Mouse (Mus musculus): Measurements from ENCODE around the gene Smim17. TPM values are rescaled to one million over a fixed set of nuclear protein-coding genes. Genes with fewer than 3 reads are reported as not detected.
"Not testable (repeated sequence)": the region's sequence is repeated elsewhere in the genome, so short reads cannot be mapped to it uniquely, and the experiment has no call there.

Gene Smim17
- polyA plus RNA-seq, 1 experiment = 19.1 TPM

DNA sequence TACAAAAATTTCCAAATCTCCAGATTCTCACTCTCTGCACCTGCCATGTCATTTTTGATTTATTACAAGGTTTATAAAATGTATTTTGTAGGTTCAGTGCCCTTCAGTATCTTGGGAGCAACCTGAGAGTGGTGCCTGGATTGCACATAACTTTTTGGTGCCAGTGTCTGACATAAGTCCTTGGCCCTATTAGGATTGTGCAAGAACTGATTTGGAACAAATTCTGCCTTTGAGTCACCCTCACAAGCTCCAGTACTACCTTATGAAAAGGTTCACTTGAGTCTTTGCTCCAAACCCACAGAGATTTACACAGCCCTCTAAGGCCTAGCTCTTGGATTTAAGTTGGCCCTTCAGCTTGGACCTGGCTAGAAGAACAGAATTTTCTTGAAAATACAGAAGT, 68.4 kb downstream of the Smim17 start, which contains the start of gene Olfr1346:
Olfr1346 (plus strand) TSS at position 151 of the 400 bp plus-strand sequence.
- no peak within 1 kb of the TSS for H3K27ac ChIP-seq (ENCODE audit: insufficient read depth, low read length)

DNA sequence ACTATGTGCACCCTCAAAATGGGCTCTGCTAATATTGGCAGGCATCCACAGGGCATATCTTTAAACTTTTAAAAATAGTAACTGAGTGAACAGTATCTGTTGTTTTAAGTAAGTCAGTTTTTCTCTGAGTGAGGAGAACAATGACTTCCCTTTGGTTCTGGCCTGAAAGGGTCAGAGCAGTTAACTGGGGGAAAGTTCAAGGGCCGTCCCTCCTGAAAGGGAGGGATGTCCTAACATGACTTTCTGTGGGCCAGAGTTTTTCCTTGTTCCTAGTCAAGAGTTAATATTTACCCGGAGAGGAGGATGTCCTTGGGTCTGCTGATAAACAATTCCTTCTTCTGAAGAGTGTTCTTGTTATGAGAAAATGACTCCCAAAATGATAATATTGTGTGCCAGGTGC, 79.1 kb downstream of the Smim17 start:
- WGBS = 68% methylated on average over 2 of the region's 2 CpGs
- H3K4me3 ChIP-seq (replicated peaks; ENCODE audit: insufficient read depth, low read depth, low read length); H3K27me3 ChIP-seq (ENCODE audit: control insufficient read depth, insufficient read depth, low read length); H3K4me1 ChIP-seq (ENCODE audit: control insufficient read depth, insufficient read depth, low read length); H3K27ac ChIP-seq (ENCODE audit: insufficient read depth, low read length); DNase-seq: not testable (repeated sequence)

More for the DNA sequence above, 68.4 kb downstream of the Smim17 start, which contains the start of gene Olfr1346:
- DNase-seq = no peak
- TF ChIP-seq CTCF (IDR thresholded peaks at IDR 0.05; ENCODE audit: borderline replicate concordance, insufficient read depth, low read depth, low read length) (no peak), POLR2A (IDR thresholded peaks at IDR 0.05; ENCODE audit: borderline replicate concordance, insufficient read depth, low read length) (no peak)
- no peaks in the 10 kb centered on the region for H3K27me3 ChIP-seq (ENCODE audit: control insufficient read depth, insufficient read depth, low read length)
- no peaks in the 10 kb centered on the region for H3K4me1 ChIP-seq (ENCODE audit: control insufficient read depth, insufficient read depth, low read length)
- no peak within 1 kb of the TSS for H3K4me3 ChIP-seq (replicated peaks; ENCODE audit: insufficient read depth, low read depth, low read length)

Other genes with a start within 250 kb of the Smim17 start
- 45.2 and 45.9 TPM in 2 replicates for gene Zfp787, start 242.7 kb upstream of the Smim17 start, polyA plus RNA-seq (2012; rRNA removed)
- gene Zfp444, start 226.5 kb upstream of the Smim17 start, polyA plus RNA-seq (2012; rRNA removed) = 52.0 and 52.2 TPM in 2 replicates
- not detected in 2 replicates for gene Galp, start 201.6 kb upstream of the Smim17 start, polyA plus RNA-seq (2012; rRNA removed)
- not detected in 2 replicates for gene Zscan5b, start 176.4 kb upstream of the Smim17 start, polyA plus RNA-seq (2012; rRNA removed)
- not detected in 2 replicates for gene Epp13, start 146.0 kb upstream of the Smim17 start, polyA plus RNA-seq (2012; rRNA removed)
- gene Zfp667, start 112.1 kb upstream of the Smim17 start, polyA plus RNA-seq (2012; rRNA removed) = 7.9 and 8.8 TPM in 2 replicates
- 5.6 and 6.9 TPM in 2 replicates for gene Zfp583, start 67.4 kb upstream of the Smim17 start, polyA plus RNA-seq (2012; rRNA removed)
- 3.0 and 3.2 TPM in 2 replicates for gene Gm3854, start 55.0 kb upstream of the Smim17 start, polyA plus RNA-seq (2012; rRNA removed)
- gene Zfp78, start 35.4 kb upstream of the Smim17 start, polyA plus RNA-seq (2012; rRNA removed) = 4.7 and 5.6 TPM in 2 replicates
- gene Zfp28, start 15.4 kb upstream of the Smim17 start, polyA plus RNA-seq (2012; rRNA removed) = 8.7 and 9.4 TPM in 2 replicates
- gene Gm20715, start 11.6 kb downstream of the Smim17 start, polyA plus RNA-seq (2012; rRNA removed) = 0.22 and 0.31 TPM in 2 replicates
- gene Olfr1344, start 40.0 kb downstream of the Smim17 start, polyA plus RNA-seq (2012; rRNA removed) = 2.3 and 2.7 TPM in 2 replicates
- not detected in 2 replicates for gene Olfr1336, start 57.5 kb downstream of the Smim17 start, polyA plus RNA-seq (2012; rRNA removed)
- gene Olfr1346, start 68.4 kb downstream of the Smim17 start, polyA plus RNA-seq (2012; rRNA removed) = not detected in 2 replicates
- gene Olfr5, start 88.2 kb downstream of the Smim17 start, polyA plus RNA-seq (2012; rRNA removed) = not detected in 2 replicates
- gene Olfr1347, start 101.0 kb downstream of the Smim17 start, polyA plus RNA-seq (2012; rRNA removed) = not detected in 2 replicates
- gene Olfr1348, start 110.0 kb downstream of the Smim17 start, polyA plus RNA-seq (2012; rRNA removed) = not detected in 2 replicates
- gene Olfr1349, start 124.2 kb downstream of the Smim17 start, polyA plus RNA-seq (2012; rRNA removed) = not detected in 2 replicates
- gene Olfr1350, start 166.1 kb downstream of the Smim17 start, polyA plus RNA-seq (2012; rRNA removed) = not detected in 2 replicates

Data from cerebellum, adult 2 months (tissue).